Mouse (Mus musculus) c-Kit-positive CD71-positive TER-119-negative erythroid progenitor cells, embryonic 14.5 days (primary cell): Measurements from ENCODE around the gene Tbx2.

ENCODE experiments used
- DNase-seq: peaks from one replicate; pipeline ENCODE4 v3.0.0-alpha.2; 2013; ENCODE audit warnings: low read depth

Gene Tbx2

GRCm38 (mm10) chr11:85832231-85832924 lies at the start of gene Tbx2:
Gene Tbx2 (plus strand): TSS chr11:85832551.
- no peak for DNase-seq

GRCm38 (mm10) chr11:85786113-85786718 lies 46.1 kb upstream of the Tbx2 start:
- no peak for DNase-seq

GRCm38 (mm10) chr11:85789750-85790149 lies 42.6 kb upstream of the Tbx2 start:
- DNase-seq = no peak

GRCm38 (mm10) chr11:85790267-85790666 lies 42.1 kb upstream of the Tbx2 start:
- peak; percentile 57 for DNase-seq

GRCm38 (mm10) chr11:85791212-85791611 lies 41.1 kb upstream of the Tbx2 start:
- DNase-seq = no peak

GRCm38 (mm10) chr11:85792534-85793215 lies 39.7 kb upstream of the Tbx2 start:
- no peak for DNase-seq

- DNase-seq = no peak
Observed at GRCm38 (mm10) chr11:85799456-85799855, 32.9 kb upstream of the Tbx2 start.

- DNase-seq = no peak
Observed at GRCm38 (mm10) chr11:85799856-85800255, 32.5 kb upstream of the Tbx2 start.

GRCm38 (mm10) chr11:85800380-85800779 lies 32.0 kb upstream of the Tbx2 start:
- DNase-seq = no peak

GRCm38 (mm10) chr11:85804048-85804447 lies 28.3 kb upstream of the Tbx2 start:
- peak; percentile 68 for DNase-seq

GRCm38 (mm10) chr11:85805779-85806178 lies 26.6 kb upstream of the Tbx2 start:
- DNase-seq = no peak

- DNase-seq = no peak
Observed at GRCm38 (mm10) chr11:85807353-85807752, 25.0 kb upstream of the Tbx2 start.

GRCm38 (mm10) chr11:85811229-85811628 lies 21.1 kb upstream of the Tbx2 start:
- no peak for DNase-seq

- DNase-seq = no peak
Observed at GRCm38 (mm10) chr11:85811676-85812075, 20.7 kb upstream of the Tbx2 start.

- DNase-seq = no peak
Observed at GRCm38 (mm10) chr11:85812201-85812966, 20.0 kb upstream of the Tbx2 start.

GRCm38 (mm10) chr11:85814678-85815077 lies 17.7 kb upstream of the Tbx2 start:
- DNase-seq = no peak

GRCm38 (mm10) chr11:85816471-85816870 lies 15.9 kb upstream of the Tbx2 start:
- DNase-seq = no peak

GRCm38 (mm10) chr11:85818401-85818800 lies 13.9 kb upstream of the Tbx2 start:
- no peak for DNase-seq

- DNase-seq = no peak
Observed at GRCm38 (mm10) chr11:85820959-85821358, 11.4 kb upstream of the Tbx2 start.

- DNase-seq = no peak
Observed at GRCm38 (mm10) chr11:85821659-85822058, 10.7 kb upstream of the Tbx2 start.

- DNase-seq = peak; percentile 75
Observed at GRCm38 (mm10) chr11:85823181-85823580, 9.2 kb upstream of the Tbx2 start.

GRCm38 (mm10) chr11:85823794-85824193 lies 8.6 kb upstream of the Tbx2 start:
- no peak for DNase-seq
